Mouse (Mus musculus): ENCODE measurements at regions not wholly inside any gene's neighbourhood (a gene's known extent, or its start where the extent isn't known, plus 50 kb on each side); places are given as distances from the start of the nearest gene placed in this dataset.
"Not testable (repeated sequence)": the region's sequence is repeated elsewhere in the genome, so short reads cannot be mapped to it uniquely, and the experiment has no call there.

DNA sequence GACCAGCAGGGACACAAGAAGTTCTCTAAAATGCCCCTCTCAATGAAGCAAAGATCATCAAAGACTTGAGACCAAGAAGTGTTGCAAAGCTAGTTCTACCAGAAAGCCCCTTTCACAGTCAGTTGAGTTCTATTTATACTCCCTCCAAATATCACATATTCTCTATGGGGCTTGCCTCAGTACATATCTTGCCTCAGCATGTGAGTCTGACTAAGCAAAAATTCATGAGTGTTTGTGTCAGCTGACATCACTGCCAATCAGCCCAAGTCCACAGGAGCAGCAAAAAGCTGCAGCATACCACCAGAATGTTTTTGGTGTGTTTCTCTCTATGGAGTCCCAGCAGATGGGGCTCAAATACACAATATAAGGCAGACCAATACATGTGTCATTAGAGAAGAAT lies 631.6 kb downstream of the Rpia start:
- no peak for DNase-seq (ENCODE audit: low spot score in 2 of 2)

DNA sequence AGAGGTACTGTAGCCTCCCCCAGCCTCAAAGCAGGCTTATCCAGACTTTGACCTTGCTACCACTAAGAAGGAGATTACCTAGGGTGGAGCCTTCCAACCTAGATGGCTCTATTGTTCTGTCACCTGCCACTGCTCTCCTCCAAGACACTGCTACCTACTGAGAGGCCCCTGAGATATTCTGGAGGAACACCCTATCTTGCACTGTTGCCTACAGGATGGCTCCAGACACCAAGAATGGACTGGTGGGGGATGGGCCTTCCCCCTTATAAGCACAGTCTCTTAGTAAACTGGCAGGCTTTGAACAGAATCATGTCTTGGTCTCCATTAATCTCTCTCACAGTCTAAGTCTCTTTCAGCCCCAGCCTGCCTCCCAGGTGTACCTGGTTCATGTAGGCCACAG lies 636.3 kb downstream of the Rpia start:
- DNase-seq (ENCODE audit: low spot score in 2 of 2) = not testable (repeated sequence)

DNA sequence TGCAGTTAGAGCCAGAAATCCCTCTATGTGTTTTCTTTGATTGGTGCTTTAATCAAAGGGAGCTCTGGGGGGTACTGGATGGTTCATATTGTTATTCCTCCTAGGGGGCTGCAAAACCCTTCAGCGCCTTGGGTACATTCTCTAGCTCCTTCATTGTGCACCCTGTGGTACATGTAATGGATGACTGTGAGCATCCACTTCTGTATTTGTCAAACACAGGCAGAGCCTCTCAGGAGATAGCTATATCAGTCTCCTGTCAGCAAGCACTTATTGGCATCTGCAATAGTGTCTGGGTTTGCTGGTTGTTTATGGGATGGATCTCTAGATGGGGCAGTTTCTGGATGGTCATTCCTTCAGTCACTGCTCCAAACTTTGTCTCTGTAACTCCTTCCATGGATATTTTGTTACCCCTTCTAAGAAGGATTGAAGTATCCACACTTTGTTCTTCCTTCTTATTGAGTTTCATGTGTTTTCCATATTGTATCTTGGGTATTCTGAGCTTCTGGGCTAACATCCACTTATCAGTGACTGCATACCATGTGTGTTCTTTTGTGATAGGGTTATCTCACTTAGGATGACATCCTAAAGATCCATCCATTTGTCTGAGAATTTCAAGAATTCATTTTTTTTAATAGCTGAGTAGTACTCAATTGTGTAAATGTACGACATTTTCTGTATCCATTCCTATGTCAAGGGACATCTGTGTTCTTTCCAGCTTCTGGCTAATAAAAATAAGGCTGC lies 640.8 kb downstream of the Rpia start:
- not testable (repeated sequence) for DNase-seq (ENCODE audit: low spot score in 2 of 2)

DNA sequence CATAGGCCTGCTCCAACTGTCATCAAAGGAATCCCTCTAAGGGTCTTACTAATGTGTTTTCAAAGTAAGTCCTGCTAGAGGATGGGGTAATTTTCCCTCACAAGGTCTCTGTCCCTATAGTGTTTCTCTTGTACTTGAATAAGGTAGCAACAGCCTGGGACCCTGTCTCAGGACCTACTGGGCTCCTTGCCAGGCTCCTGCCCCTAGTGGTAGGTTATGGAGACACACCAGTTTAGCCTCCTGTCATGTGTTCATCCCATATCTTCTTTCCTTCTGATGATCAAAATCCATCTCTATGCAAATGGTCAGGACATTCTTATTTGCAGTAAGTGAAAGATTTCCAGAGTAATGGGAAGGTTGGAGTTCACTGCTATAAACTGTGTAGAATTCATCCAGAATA lies 645.0 kb downstream of the Rpia start:
- DNase-seq (ENCODE audit: low spot score in 2 of 2) = no peak

DNA sequence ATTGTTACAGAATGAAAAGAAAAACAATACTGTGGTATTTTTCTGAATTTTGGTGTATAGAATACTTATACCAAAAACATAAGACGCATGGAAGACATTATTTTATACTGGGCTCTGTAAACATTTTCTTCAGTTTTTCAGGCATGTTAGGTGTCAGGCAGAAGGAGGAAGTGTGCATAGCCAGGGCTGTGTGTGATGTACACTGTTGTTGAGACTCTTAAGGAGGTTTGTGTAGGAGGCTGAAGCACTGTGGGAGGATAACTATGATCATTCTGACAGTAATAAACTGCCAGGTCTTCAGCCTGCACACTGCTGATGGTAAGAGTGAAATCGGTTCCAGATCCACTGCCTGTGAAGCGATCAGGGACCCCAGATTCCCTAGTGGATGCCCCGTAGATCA lies 648.7 kb downstream of the Rpia start:
- not testable (repeated sequence) for DNase-seq (ENCODE audit: low spot score in 2 of 2)

DNA sequence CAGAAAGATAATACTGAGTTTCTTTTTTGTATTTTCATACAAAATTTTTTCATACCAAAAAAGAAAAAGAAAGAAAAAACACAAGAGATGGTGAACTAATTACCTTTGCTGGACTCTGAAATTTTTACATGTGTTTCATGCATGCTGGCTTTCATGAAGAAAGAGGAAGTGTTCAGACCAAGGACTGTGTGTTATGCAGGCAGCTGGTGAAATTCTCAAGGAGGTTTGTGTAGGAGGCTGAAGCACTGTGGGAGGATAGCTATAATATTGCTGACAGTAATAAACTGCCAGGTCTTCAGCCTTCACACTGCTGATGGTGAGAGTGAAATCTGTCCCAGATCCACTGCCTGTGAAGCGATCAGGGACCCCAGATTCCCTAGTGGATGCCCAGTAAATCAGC lies 675.2 kb downstream of the Rpia start:
- DNase-seq (ENCODE audit: low spot score in 2 of 2) = peak; percentile 16 to 23

DNA sequence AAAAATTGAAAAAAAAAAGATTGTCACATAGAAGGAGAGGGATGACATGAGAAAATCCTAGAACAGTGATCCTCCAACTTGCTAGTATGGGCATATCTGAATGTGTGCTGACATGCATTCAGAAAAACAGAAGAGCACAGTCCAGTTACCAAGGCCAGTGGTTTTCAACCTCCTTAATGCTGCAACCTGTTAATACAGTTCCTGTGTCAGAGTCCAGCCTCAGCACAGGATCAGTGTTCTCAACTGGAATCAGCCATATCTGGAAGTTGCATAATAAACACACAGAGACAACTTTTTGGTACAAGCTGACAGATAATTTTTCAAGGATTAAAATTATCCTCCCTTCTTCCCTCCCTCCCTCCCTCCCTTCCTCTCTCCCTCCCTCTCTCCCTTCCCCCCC lies 680.1 kb downstream of the Rpia start:
- no peak for DNase-seq (ENCODE audit: low spot score in 2 of 2)

DNA sequence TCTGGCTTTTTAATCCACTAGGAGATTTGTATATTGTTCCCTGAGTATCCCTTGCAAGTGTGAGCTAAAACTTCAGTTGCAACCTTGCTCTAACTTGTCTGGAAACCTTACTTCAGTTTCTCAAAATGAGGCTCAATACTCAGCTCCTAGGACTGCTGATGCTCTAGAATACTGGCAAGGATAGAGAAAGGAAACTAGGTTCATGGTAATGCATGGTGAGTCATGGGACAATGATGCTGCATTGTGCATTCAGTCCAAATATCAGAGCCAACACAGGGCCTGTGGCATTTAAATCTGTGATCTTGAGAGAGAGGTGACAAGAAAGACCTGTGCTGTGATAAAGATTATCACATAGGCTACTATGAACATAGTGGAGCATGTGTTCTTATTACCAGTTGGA lies 682.6 kb downstream of the Rpia start:
- not testable (repeated sequence) for DNase-seq (ENCODE audit: low spot score in 2 of 2)

DNA sequence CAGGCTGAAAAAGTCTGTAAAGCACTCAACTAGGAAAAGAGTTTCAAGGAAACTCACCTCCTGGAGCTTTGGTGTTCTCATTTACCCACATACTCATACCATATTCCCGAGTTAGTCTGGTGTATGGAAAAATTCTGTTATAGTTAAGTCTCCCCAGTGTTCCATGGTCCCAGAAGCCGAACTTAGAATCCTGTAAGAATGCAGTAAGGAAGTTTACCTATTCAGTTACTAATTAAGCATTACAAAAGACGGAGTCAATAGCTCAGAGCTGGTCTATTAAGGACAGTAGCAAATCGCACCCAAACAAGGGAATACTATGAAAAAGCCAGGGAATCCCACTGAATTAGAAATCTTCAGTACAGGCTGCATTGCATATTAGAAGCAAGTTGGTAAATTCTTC lies 688.3 kb downstream of the Rpia start:
- DNase-seq (ENCODE audit: low spot score in 2 of 2) = no peak

DNA sequence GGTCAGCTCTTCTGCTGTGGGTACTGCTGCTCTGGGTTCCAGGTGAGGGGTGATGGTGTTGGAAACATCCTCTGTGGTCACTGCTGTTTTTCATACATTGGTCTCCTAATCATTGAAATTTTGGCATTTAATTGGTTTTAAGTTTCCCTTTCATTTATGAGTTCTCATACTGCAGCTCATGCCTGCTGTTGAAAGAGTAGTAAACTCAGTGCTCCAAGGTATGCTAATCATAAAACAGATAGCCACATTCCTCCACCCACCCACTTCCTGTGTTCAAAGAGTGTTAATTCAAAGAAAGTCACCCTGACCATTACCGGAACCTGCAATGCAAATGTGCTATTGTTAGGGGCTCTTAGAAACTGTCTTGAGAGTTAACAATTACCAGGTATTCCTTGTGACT lies 688.9 kb downstream of the Rpia start:
- DNase-seq (ENCODE audit: low spot score in 2 of 2) = not testable (repeated sequence)

DNA sequence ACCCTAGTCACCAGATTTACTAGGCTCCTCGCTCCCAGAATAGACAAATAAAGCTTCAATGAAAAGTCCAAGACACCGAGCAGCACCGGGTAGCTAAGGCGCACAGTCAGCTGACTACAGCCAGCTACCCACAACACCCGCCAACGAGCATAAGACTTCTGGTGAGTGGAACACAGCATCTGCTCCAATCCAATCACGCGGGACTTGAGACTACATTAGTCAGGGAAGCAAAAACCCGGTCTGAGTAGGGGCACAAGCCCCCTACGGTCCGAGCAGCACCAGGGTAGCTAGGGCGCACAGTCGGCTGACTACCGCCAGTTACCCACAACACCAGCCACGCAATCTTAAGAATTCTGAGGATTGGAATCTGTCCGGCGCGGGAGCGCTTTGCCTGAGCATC lies 704.0 kb downstream of the Rpia start:
- DNase-seq (ENCODE audit: low spot score in 2 of 2) = no peak

DNA sequence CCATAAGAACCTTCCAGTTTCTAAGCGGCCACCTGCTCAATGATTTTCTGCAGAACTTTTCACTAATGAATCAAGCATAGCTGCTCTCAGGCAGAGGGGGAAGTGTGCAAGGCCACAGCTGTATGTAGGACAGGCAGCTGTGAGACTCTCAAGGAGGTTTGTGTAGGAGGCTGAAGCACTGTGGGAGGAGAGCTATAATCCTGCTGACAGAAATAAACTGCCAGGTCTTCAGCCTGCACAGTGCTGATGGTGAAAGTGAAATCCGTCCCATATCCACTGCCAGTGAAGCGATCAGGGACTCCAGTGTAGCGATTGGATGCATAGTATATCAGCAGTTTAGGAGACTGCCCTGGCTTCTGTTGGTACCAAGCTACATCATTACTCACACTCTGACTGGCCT lies 718.2 kb downstream of the Rpia start:
- DNase-seq (ENCODE audit: low spot score in 2 of 2) = peak in 1 of 2 experiments; percentile 20

DNA sequence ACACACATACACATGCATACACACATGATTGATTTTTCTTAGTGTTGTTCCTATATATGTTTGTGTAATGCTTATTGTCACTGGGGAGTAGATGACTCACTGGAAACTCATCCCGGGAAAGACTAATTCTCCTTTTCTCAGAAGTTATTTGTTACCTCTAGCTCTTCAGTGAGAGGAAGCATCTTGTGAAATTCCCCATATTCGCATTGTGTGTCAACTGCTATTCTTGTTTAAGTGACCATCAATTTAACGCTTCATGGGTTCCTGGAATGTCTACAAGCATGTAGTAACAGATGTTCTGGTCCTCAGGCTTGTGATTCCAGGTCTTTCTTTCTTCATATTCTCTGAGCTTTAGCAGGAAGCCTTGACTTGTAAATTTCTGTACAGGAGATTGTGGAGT lies 720.0 kb downstream of the Rpia start:
- no peak for DNase-seq (ENCODE audit: low spot score in 2 of 2)

DNA sequence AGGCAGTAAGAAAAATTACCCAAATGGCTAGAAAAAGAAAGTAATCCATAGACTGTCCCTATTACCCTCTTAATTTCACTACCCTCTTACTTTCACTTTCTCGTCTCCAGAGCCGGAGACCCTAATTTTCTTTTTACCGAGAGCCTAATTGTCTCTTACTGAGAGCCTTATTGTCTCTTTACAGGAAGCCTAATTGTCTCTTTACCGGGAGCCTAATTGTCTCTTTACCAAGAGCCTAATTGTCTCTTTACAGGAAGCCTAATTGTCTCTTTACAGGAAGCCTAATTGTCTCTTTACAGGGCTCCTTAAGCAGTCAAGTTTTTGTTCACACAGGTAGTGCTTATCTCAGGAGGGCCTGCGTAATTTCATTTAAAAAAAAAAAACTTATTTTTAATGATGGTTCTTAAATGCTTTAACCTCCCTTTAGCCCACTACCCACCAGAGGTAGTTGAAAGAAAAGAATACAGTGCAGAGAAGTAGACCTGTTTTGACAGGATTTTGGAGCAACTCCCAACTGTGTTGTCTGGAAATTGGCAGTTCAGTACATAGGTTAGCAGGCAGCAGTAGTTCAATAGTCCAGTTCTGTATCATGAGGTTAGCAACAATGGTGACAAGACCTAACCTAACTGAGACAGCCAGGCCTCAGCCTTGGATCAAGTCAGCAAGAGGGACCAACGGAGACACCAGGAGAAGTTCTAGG lies 724.2 kb downstream of the Rpia start:
- no peak for DNase-seq (ENCODE audit: low spot score in 2 of 2)

DNA sequence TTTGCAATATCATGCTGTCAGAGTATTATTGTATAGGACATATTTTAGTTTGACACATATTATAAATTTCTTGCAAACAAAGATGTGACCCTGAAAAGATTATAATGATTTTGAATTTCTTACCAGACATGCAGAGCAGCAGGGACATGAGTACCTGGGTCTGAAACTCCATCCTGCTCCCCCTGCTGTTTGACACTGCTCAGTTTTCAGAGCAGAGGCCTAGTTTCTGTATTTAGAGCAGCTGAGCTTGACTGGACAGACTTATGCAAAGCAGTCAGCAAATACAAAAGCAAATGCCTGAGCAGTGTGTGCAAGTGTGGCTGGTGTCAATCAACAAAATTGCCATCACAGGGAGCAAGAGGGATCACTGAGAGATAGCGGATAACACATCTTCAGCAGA lies 733.0 kb downstream of the Rpia start:
- no peak for DNase-seq (ENCODE audit: low spot score in 2 of 2)

DNA sequence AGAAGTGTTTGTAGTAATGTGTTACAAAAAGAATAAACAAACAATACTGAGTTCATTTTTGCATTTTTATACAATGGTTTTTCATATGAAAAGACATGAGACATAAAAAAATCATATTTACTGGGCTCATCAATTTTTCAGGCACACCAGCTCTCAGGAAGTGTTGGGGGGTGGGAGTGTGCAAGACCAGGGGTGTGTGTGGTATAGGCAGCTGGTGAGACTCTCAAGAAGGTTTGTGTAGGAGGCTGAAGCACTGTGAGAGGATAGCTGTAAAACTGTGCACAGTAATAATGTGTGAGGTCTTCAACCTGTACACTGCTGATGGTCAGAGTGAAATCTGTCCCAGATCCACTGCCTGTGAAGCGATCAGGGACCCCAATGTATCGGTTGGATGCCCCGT lies 733.7 kb downstream of the Rpia start:
- no peak for DNase-seq (ENCODE audit: low spot score in 2 of 2)

DNA sequence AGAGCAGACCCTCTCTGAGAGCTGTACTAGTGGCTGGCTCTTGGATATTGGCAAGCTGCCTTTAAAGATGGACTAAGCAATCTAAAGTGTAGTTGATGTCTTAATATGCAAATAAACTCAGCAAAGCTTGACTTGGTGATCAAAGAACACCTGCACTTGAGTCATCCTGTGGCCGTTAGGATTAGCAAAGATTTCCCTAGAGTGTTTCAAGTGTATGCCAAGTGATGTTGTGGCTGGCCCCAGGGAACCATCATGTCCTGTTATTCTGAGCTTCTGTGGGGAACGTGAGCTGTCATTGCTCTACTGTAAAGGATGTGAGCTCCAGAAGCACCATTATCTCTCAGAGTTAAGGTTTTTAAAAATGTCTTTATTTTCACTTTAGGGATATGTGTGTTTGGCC lies 751.1 kb downstream of the Rpia start:
- DNase-seq (ENCODE audit: low spot score in 2 of 2) = no peak

DNA sequence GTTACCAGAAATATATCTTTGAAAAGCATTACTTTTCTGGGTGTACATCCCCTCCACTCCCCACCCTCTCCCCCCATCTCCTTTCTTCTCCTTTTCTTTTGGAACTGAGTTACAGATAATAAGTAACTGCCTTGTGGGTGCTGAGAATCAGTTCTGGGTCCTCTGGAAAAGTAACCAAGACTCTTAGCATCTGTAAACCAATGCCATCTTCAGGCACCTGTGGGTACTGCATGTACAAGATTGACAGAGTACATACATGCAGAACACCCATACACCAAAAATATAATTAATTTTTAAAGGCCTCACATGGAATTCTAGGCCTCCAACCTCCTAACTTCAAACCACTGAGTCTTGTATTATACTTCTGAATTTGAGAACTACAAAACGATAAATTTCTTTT lies 758.4 kb downstream of the Rpia start:
- DNase-seq (ENCODE audit: low spot score in 2 of 2) = no peak

DNA sequence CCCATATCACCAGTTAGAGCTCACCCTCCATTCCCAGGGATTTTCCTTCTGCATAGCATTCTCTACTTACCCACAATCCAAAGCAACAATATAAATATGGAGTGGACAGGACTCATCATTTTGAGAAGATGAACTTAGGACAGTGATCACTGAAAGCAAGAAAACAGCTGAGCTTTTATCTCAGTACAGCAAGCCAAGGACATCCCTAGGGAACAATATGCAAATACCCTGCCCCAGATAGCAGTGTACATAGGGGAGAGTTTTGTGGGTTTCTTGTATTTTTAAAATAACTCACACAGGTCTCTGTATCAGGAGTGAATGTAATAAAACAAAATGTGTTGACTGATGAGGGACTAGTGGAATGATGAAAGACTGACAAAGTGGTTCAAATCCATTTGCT lies 780.5 kb downstream of the Rpia start:
- no peak for DNase-seq (ENCODE audit: low spot score in 2 of 2)
